Mouse (Mus musculus): ENCODE measurements around the gene Plb1. TPM values are rescaled to one million over a fixed set of nuclear protein-coding genes. Genes with fewer than 3 reads are reported as not detected.

Gene Plb1
- polyA plus RNA-seq, 1 experiment: not detected

DNA sequence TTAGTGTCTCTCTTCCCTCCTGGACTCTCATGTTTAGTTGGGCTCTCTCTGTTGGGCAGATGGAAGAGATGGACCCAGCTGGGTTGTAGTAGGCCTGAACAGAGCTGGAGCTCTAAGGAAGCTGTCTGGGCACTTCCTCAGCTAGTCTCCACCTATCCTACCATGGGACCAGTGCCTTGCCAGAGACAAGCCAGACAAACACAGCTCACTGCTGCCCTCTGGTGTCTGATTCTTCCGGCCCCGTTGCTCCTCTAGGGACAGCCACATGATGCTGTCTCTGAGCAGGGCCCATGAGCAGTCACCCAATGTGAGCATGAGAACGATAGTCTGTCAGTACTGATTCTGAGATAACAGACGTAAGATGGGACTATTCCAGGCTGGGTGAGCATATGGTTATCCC is 34.8 kb upstream of the Plb1 start:
- no peak overlapping the region for H3K27ac ChIP-seq (ENCODE audit: control insufficient read depth, insufficient read depth, low read depth, low read length, poor library complexity)
- TF ChIP-seq POLR2A (IDR thresholded peaks at IDR 0.05; ENCODE audit: borderline replicate concordance, control insufficient read depth, low read depth, low read length): no peak
- peak; percentile 96 for TF ChIP-seq CTCF (IDR thresholded peaks at IDR 0.05; ENCODE audit: control insufficient read depth, insufficient read depth, low read length)
- 14% methylated on average over 4 of the region's 4 CpGs for WGBS
- no peak overlapping the region for H3K4me3 ChIP-seq (replicated peaks; ENCODE audit: control insufficient read depth, low read depth, low read length)
- H3K4me1 ChIP-seq (ENCODE audit: control insufficient read depth, insufficient read depth, low read length): no peaks in the 10 kb centered on the region; the same call in 1 of the 2 replicates

DNA sequence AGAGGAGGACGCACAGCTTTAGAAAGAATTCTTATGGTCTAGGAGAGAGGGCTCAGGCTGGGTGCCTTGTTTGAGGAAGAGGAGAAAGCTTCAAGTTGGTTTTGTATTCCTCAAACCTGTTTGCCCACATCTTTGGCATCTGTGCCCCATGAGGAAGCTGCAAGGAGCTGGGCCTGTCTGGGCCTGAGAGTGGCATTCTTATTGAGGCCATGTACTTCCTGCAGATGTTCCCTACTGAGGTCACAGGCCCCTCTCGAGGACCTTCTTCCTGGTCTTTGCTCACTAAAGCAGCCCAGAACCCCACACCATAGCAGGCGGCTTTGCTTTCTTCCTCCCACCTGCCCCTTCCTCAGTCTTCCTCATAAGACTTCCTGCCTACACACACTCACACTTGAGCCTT is 33.4 kb upstream of the Plb1 start:
- H3K4me3 ChIP-seq (replicated peaks; ENCODE audit: control insufficient read depth, low read depth, low read length): no peak overlapping the region
- no peaks in the 10 kb centered on the region; the same call in 1 of the 2 replicates for H3K4me1 ChIP-seq (ENCODE audit: control insufficient read depth, insufficient read depth, low read length)
- no peak for TF ChIP-seq POLR2A (IDR thresholded peaks at IDR 0.05; ENCODE audit: borderline replicate concordance, control insufficient read depth, low read depth, low read length)
- TF ChIP-seq CTCF (IDR thresholded peaks at IDR 0.05; ENCODE audit: control insufficient read depth, insufficient read depth, low read length): no peak
- WGBS: 24% methylated on average over 3 of the region's 3 CpGs
- H3K27ac ChIP-seq (ENCODE audit: control insufficient read depth, insufficient read depth, low read depth, low read length, poor library complexity): no peak overlapping the region

DNA sequence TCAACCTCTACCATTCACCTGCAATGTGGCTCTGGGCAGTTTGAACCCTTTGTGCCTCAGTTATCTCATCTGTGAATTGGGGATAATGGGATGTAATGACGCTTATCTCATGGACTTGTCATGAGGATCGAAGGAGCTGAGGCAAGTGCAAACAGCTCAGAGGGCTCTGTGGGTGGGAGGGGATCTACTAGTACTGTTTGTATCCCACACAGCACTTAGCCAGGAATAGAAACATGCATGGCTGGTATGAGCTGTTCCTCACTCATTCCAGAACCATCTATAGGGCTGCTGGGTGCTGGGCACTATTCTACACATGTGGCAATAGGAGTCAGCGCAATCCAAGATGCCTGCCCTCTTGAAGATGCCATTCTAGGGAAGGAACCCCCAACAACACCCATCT is 32.9 kb upstream of the Plb1 start:
- Histone ChIP-seq H3K4me1 (ENCODE audit: control insufficient read depth, insufficient read depth, low read length) (no peaks in the 10 kb centered on the region; the same call in 1 of the 2 replicates), H3K4me3 (replicated peaks; ENCODE audit: control insufficient read depth, low read depth, low read length) (no peak overlapping the region), H3K27ac (ENCODE audit: control insufficient read depth, insufficient read depth, low read depth, low read length, poor library complexity) (no peak overlapping the region)
- 84% methylated on average over 3 of the region's 3 CpGs for WGBS
- no peak for TF ChIP-seq CTCF (IDR thresholded peaks at IDR 0.05; ENCODE audit: control insufficient read depth, insufficient read depth, low read length)
- TF ChIP-seq POLR2A (IDR thresholded peaks at IDR 0.05; ENCODE audit: borderline replicate concordance, control insufficient read depth, low read depth, low read length): no peak

DNA sequence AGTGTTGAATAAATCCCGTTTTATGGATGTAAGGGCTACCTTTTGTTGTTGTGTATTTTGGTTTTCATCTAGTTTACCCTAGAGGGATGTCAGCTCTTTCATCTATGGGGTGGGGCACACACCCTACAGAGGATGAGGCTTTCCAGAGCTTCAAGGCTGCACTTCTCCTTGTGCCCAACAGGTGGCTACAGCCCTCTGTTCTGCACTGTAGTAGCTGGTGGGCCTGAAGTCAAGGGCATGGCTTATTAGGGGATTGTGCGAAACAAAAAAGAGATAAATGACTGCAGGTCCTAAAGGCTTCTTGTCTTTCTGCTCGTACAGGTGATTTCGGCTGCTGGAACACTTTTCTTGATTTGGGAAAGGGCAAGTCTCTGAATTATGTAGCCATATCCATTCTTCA is 27.9 kb upstream of the Plb1 start:
- WGBS: 76% methylated on average over 4 of the region's 4 CpGs

DNA sequence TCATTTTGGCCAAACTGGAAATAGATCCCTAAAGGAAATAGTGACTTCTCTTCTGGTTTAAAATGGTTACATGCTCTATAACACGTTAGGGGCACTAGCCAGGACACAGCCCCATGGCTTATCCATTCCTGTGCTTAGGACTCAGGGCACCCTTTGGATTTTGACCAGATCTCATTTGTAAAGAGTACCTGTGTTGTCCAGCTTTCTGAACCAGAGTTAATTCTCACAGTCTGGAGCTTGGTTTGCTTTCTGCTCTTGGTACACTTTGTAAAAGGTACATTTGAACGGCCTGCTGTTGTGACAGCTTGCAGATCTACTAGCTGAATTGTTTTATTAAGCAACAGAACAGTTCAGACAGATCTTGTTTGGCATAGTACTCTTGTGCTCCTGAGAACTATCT is 25.8 kb upstream of the Plb1 start:
- H3K4me3 ChIP-seq (replicated peaks; ENCODE audit: control insufficient read depth, low read depth, low read length): no peak overlapping the region
- no peak for TF ChIP-seq POLR2A (IDR thresholded peaks at IDR 0.05; ENCODE audit: borderline replicate concordance, control insufficient read depth, low read depth, low read length)
- TF ChIP-seq CTCF (IDR thresholded peaks at IDR 0.05; ENCODE audit: control insufficient read depth, insufficient read depth, low read length): no peak
- WGBS: 75% methylated on average over 2 of the region's 2 CpGs
- H3K27ac ChIP-seq (ENCODE audit: control insufficient read depth, insufficient read depth, low read depth, low read length, poor library complexity): no peak overlapping the region
- no peaks in the 10 kb centered on the region for H3K4me1 ChIP-seq (ENCODE audit: control insufficient read depth, insufficient read depth, low read length)

More for the DNA sequence above, 27.9 kb upstream of the Plb1 start:
- Histone ChIP-seq H3K27ac (ENCODE audit: control insufficient read depth, insufficient read depth, low read depth, low read length, poor library complexity) (no peak overlapping the region), H3K4me3 (replicated peaks; ENCODE audit: control insufficient read depth, low read depth, low read length) (no peak overlapping the region), H3K4me1 (ENCODE audit: control insufficient read depth, insufficient read depth, low read length) (no peaks in the 10 kb centered on the region)
- TF ChIP-seq POLR2A (IDR thresholded peaks at IDR 0.05; ENCODE audit: borderline replicate concordance, control insufficient read depth, low read depth, low read length) (no peak), CTCF (IDR thresholded peaks at IDR 0.05; ENCODE audit: control insufficient read depth, insufficient read depth, low read length) (peak; percentile 64)

DNA sequence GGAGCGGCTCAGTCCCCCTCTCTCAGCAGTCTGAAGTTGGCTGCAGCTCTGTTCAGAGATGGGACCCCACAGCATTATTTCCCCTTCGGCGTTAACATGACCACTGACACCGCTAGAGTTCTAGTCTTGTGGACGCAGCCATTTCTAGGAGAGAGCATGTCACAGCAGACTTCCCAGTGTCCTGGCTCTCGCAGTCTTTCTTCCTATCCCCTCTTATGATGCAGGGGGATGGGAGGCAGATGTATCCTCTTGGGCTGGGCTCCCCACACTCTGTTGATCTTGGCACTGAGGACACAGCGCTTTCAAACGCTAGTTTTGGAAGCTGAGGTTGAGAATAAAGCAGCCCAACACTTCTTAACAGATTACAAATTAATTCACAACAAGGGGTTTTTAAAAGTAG is 24.0 kb upstream of the Plb1 start:
- 79% methylated on average over 8 of the region's 8 CpGs for WGBS
- TF ChIP-seq CTCF (IDR thresholded peaks at IDR 0.05; ENCODE audit: control insufficient read depth, insufficient read depth, low read length) (no peak), POLR2A (IDR thresholded peaks at IDR 0.05; ENCODE audit: borderline replicate concordance, control insufficient read depth, low read depth, low read length) (no peak)
- H3K4me3 ChIP-seq (replicated peaks; ENCODE audit: control insufficient read depth, low read depth, low read length): no peak overlapping the region
- no peaks in the 10 kb centered on the region for H3K4me1 ChIP-seq (ENCODE audit: control insufficient read depth, insufficient read depth, low read length)
- no peak overlapping the region for H3K27ac ChIP-seq (ENCODE audit: control insufficient read depth, insufficient read depth, low read depth, low read length, poor library complexity)

DNA sequence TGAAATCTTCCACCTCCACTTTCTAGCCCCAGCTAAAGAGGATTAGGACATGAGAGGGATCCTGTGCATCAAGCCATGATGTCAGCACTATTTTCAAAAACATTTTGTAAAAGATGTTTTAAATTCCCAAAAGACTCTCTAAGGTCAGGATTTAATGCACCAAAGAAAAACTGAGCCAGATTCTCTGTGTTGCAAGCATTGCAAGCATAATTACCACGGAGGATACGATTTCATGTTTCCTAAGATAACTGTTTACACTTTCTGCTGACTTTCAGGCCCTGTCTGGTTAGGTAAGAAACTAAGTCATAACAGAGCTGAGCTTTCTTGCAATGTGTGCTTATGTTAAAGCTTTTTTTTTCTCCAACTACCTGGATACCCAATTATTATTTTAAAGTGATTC is 21.5 kb upstream of the Plb1 start:
- TF ChIP-seq POLR2A (IDR thresholded peaks at IDR 0.05; ENCODE audit: borderline replicate concordance, control insufficient read depth, low read depth, low read length): no peak
- TF ChIP-seq CTCF (IDR thresholded peaks at IDR 0.05; ENCODE audit: control insufficient read depth, insufficient read depth, low read length): no peak
- no peaks in the 10 kb centered on the region for H3K4me1 ChIP-seq (ENCODE audit: control insufficient read depth, insufficient read depth, low read length)
- WGBS: 52% methylated on average over 2 of the region's 2 CpGs
- no peak overlapping the region for H3K27ac ChIP-seq (ENCODE audit: control insufficient read depth, insufficient read depth, low read depth, low read length, poor library complexity)
- no peak overlapping the region for H3K4me3 ChIP-seq (replicated peaks; ENCODE audit: control insufficient read depth, low read depth, low read length)

DNA sequence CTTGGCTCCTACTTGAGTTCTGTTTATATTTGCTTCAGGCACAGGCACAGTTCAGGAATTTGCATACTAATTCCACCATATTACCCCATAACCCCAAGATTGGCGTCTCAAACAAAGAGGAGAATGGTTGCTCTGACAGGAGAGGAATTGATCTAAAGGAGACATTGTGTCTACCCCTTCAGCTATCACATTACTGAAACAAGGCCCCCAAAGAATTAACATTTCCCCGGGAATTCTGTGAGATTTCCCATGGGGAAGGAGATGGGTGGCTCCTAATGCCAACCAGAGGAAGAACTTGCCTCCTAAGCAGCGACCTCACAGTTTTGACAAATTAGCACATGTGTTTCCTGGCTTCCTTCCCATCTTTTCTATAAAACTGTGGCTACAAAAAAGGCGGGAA is 18.8 kb upstream of the Plb1 start:
- no peak for TF ChIP-seq CTCF (IDR thresholded peaks at IDR 0.05; ENCODE audit: control insufficient read depth, insufficient read depth, low read length)
- no peak for TF ChIP-seq POLR2A (IDR thresholded peaks at IDR 0.05; ENCODE audit: borderline replicate concordance, control insufficient read depth, low read depth, low read length)
- Histone ChIP-seq H3K27ac (ENCODE audit: control insufficient read depth, insufficient read depth, low read depth, low read length, poor library complexity) (no peak overlapping the region), H3K4me1 (ENCODE audit: control insufficient read depth, insufficient read depth, low read length) (no peaks in the 10 kb centered on the region), H3K4me3 (replicated peaks; ENCODE audit: control insufficient read depth, low read depth, low read length) (no peak overlapping the region)
- whole genome bisulfite sequencing: 73% methylated on average over 4 of the region's 4 CpGs

DNA sequence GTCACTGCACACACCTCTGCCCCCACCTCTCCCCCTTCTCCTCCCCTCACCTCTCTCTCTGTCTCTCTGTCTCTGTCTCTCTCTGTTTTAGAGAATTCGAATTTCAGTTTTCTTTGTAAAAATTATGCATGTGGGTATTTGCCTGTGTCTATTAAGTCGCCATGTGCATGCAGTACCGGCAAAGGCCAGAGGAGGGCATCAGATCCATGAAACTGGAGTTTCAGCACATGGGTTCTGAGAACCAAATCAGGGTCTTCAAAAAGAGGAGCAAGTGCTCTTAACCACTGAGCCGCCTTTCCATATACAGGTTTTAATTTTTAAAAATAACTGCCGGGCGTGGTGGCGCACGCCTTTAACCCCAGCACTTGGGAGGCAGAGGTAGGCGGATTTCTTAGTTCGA is 17.0 kb upstream of the Plb1 start:
- WGBS: 70% methylated on average over 10 of the region's 10 CpGs
- H3K4me1 ChIP-seq (ENCODE audit: control insufficient read depth, insufficient read depth, low read length): no peaks in the 10 kb centered on the region
- no peak overlapping the region for H3K4me3 ChIP-seq (replicated peaks; ENCODE audit: control insufficient read depth, low read depth, low read length)
- TF ChIP-seq POLR2A (IDR thresholded peaks at IDR 0.05; ENCODE audit: borderline replicate concordance, control insufficient read depth, low read depth, low read length) (no peak), CTCF (IDR thresholded peaks at IDR 0.05; ENCODE audit: control insufficient read depth, insufficient read depth, low read length) (peak; percentile 57)
- H3K27ac ChIP-seq (ENCODE audit: control insufficient read depth, insufficient read depth, low read depth, low read length, poor library complexity): no peak overlapping the region

Data from bone marrow, adult 2 months (tissue).